Mouse (Mus musculus) midbrain, postnatal 0 days (tissue): ENCODE measurements around the gene Lzts2. TPM values are rescaled to one million over a fixed set of nuclear protein-coding genes. Genes with fewer than 3 reads are reported as not detected.
A peak's percentile ranks its signal among the peaks of the same experiment; 100 is the strongest.

Experiments used
- ATAC-seq: fragments of 200-750 bp; cut with Nextera tagmentation; 2 replicates; pipeline ENCODE4 v1.8.0; 2017; ENCODE audit warnings: moderate number of reproducible peaks, mild to moderate bottlenecking, moderate TSS enrichment, moderate library complexity; ENCODE audit not compliant: low FRiP score
- DNase-seq: peaks from one replicate; pipeline ENCODE4 v3.0.0-alpha.2; 2015; ENCODE audit warnings: low spot score
- H3K27ac ChIP-seq: fragments of 300-500 bp; sonication (generic); 2 replicates; pipeline ENCODE4 v1.5.1; 2014; ENCODE audit warnings: low read depth, mild to moderate bottlenecking, low read length, mixed read lengths
- H3K27me3 ChIP-seq: fragments of 300-500 bp; sonication (generic); 2 replicates; pipeline ENCODE4 v1.6.1; 2014; ENCODE audit warnings: low read length, control low read depth, mixed read lengths; ENCODE audit not compliant: insufficient read depth
- H3K36me3 ChIP-seq: fragments of 300-500 bp; sonication (generic); 2 replicates; pipeline ENCODE4 v1.6.1; 2014; ENCODE audit warnings: low read length, control low read depth, mixed read lengths; ENCODE audit not compliant: insufficient read depth
- H3K4me1 ChIP-seq: fragments of 300-500 bp; sonication (generic); 2 replicates; pipeline ENCODE4 v1.6.1; 2014; ENCODE audit warnings: mild to moderate bottlenecking, control low read depth, antibody characterized with exemption, low read length, mixed read lengths; ENCODE audit not compliant: insufficient read depth
- H3K4me2 ChIP-seq: fragments of 300-500 bp; sonication (generic); 2 replicates; pipeline ENCODE4 v1.6.1; 2014; ENCODE audit warnings: low read depth, mild to moderate bottlenecking, low read length, mixed read lengths; ENCODE audit not compliant: poor library complexity, severe bottlenecking
- H3K4me3 ChIP-seq: fragments of 300-500 bp; sonication (generic); 2 replicates; pipeline ENCODE4 v1.5.1; 2014; ENCODE audit warnings: low read depth, mild to moderate bottlenecking, low read length, moderate library complexity
- H3K9ac ChIP-seq: fragments of 300-500 bp; sonication (generic); replicated peaks from 2 replicates; pipeline ENCODE4 v1.6.1; 2014; ENCODE audit warnings: mild to moderate bottlenecking, low read length, moderate library complexity, mixed read lengths; ENCODE audit not compliant: poor library complexity, severe bottlenecking
- H3K9me3 ChIP-seq: fragments of 300-500 bp; sonication (generic); 2 replicates; pipeline ENCODE4 v1.6.1; 2016; ENCODE audit warnings: low read length, control low read depth
- CTCF ChIP-seq: IDR thresholded peaks from 2 replicates; pipeline ENCODE4 v1.5.1; 2016; ENCODE audit warnings: antibody characterized with exemption, mild to moderate bottlenecking
- WGBS: fragments of 180-500 bp; shearing (Covaris S2); extraction: QIAGEN DNeasy Blood & Tissue Kit; methylation state at CpG from one replicate; pipeline ENCODE4 v1.1.7; 2014; 5-methylcytosine and 5-hydroxymethylcytosine counted together
- polyA plus RNA-seq: library from polyadenylated mRNA; unstranded; fragments of >200 nt; fragmentation: Nextera tagmentation; extraction: Ambion mirVana; gene quantifications from 2 replicates; pipeline ENCODE4 v1.2.1, GENCODE M21; 2015
- total RNA-seq: library from RNA; depleted of rRNA; stranded (reverse); fragments of >200 nt; gene quantifications from 2 replicates; pipeline ENCODE4 v1.2.3, GENCODE M21; 2014; rRNA removed

The Lzts2 gene
- total and polyA plus RNA-seq, 2 experiments from 2014 or later: 12.9 to 40.4 TPM

DNA sequence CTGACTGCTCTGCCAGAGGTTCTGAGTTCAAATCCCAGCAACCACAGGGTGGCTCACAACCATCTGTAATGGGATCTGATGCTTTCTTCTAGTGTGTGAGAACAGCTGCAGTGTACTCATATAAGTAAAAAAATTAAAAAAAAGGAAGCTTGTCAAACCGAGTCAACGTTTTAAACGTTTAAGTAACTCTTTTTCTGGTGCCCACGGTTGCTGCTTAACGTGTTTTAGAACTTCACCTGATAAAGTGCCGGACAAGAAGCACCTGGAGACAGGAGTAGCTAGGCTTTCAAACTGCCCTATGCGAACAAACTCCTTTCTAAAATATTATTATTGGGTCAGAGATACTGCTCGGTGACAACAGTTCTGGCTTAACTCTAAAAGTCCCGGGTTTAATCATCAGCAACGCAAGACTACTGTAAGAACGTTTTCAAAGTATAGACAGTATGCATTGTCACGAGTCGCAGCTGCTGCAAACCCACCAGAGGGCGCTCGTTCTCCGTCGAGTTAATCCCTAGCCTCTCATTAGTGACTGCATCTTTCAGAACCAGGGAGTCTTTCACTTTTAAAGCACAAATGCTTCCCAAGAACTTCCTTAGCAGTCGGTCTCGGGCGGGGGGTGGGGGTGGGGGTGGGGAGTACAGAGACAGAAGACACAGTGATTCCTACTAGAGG is 59.8 kb downstream of the Lzts2 start:
- no peak overlapping the region for H3K27ac ChIP-seq
- DNase-seq (peak; percentile 92), ATAC-seq (peak; percentile 49; the same call in 1 of the 2 replicates)
- no peaks in the 10 kb centered on the region for H3K36me3 ChIP-seq
- H3K4me1 ChIP-seq: no peaks in the 10 kb centered on the region
- TF ChIP-seq CTCF: peak; percentile 85
- H3K4me3 ChIP-seq: peak overlapping the region; percentile 68
- H3K9me3 ChIP-seq: no peaks in the 10 kb centered on the region
- H3K4me2 ChIP-seq: peak overlapping the region; percentile 98
- WGBS: 8% methylated on average over 20 of the region's 20 CpGs
- peaks cover 41% of the 10 kb centered on the region for H3K27me3 ChIP-seq
- H3K9ac ChIP-seq: peak overlapping the region; percentile 91

DNA sequence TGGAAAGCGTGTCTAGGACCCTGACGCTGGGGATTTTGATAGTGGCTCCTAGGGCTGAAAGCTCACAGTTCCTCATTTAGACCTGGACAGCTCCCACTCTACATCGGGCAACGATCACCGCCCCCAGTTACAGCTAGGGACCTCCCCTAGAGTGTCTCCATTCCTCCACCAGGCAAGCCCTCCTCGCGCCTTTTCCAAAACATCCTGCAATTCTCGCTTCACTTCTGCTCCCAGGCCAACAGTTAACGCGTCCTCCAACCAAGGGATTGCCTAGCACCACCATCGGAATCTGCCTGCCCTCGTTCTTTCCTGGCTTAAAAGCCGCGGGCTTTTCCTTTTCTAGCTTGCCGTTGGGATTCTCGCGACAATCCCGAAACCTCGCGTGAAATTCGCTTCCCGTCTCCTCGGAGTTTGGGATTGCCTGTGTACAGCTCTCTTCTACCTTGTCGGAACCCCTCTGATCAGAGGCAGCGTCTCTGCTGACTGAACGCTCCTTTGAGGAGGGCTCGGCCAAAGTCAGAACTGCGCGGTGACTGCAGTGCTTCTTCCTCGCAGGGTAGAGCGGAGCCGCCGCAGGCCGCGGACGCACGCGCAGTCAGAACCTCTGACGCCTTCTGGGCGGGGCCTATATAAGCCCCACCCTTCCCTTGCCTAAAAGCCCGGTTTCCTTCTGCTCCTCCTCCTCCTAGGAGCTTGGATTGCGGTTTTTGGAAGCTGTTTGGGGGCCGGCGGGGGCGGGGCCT is 60.5 kb downstream of the Lzts2 start, which contains the start of gene Kazald1:
TSS of gene Kazald1 (plus strand) at position 662 of the 743 bp plus-strand sequence.
- no peaks in the 10 kb centered on the region for H3K36me3 ChIP-seq
- H3K9me3 ChIP-seq: no peaks in the 10 kb centered on the region
- peaks cover 44% of the 10 kb centered on the region for H3K27me3 ChIP-seq
- WGBS: under 1% methylated on average over 45 of the region's 45 CpGs
- DNase-seq (peak; percentile 96), ATAC-seq (peak; percentile 87)
- TF ChIP-seq CTCF: no peak
- H3K27ac ChIP-seq: peak within 1 kb of the TSS; percentile 96
- H3K9ac ChIP-seq: peak within 1 kb of the TSS; percentile 91
- H3K4me3 ChIP-seq: peak within 1 kb of the TSS; percentile 68
- H3K4me1 ChIP-seq: no peaks in the 10 kb centered on the region
- peak within 1 kb of the TSS; percentile 98 for H3K4me2 ChIP-seq

DNA sequence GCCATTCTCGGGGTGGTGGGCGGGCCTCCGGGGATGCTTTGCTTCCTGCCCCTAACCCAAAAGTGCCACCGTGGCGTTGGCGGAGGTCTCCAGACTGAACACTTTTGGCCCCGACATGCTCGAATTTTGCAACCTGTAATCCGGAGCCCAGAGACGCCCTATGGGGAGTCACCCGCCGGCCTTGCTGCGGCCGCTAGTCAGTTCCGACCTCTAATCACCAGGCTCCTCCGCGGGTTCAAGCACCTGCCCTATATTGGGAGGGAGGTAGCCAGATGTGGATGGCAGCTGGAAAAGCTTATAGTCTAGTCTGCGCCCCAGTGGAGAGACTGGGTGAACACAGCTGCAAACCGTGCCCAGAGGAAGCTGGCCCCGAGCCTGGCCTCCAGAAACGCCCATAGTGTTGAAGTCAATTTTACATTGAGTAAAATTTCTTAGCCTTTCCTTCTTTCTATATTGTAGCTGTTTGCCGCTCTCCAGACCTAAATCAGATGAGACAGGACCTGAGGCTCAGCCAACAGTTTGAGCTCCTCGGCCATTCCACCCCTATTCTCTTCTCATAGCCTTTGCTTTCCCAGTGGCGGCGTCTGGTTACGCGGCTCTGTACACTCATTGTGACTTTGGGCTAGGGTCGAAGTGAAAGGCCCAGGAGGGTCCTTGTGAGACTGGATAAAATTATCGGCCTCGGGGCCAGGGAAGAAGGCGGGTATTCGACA is 61.3 kb downstream of the Lzts2 start:
- Histone ChIP-seq H3K4me3 (peak overlapping the region; percentile 68), H3K27me3 (peaks cover 44% of the 10 kb centered on the region), H3K27ac (peak overlapping the region; percentile 96), H3K4me2 (peak overlapping the region; percentile 98), H3K36me3 (no peaks in the 10 kb centered on the region), H3K4me1 (0 out of 2 replicates have a peak, but pooled peaks cover 1% of the 10 kb centered on the region), H3K9me3 (no peaks in the 10 kb centered on the region), H3K9ac (peak overlapping the region; percentile 91)
- DNase-seq (no peak), ATAC-seq (peak; percentile 33; the same call in 1 of the 2 replicates)
- whole genome bisulfite sequencing: under 1% methylated on average over 32 of the region's 32 CpGs
- TF ChIP-seq CTCF: peak; percentile 29; the same call in 1 of the 2 replicates

DNA sequence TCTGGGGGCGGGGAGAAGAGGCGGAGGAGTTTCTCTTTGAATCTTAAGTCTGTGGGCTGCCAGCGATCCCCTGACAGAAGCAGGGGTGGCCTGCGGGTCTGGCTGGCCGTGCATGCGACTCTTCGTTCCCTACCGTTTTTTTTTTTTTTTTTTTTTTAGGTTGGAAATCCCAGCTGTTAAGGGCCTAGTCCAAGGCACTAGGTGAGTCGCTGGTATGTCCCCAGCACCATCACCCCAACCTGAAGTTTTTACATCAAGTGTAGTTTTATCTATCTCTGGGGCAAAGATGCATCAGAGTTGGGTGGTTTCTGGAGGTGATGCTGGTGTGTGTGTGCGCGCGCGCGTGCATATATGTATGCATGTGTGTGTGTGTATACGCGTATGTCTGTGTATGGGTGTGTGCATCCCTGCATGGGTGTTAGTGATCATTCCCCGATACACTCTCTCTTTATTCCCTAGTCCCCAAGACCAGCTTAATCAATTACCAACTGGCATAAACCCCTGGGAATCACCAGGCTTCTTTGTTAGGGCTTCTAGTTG is 61.9 kb downstream of the Lzts2 start:
- Histone ChIP-seq H3K4me1 (0 out of 2 replicates have a peak, but pooled peaks cover 4% of the 10 kb centered on the region), H3K27ac (no peak overlapping the region), H3K9ac (0 out of 2 replicates have a peak overlapping the region, but pooled peaks have one; percentile 91), H3K4me2 (peak overlapping the region; percentile 98), H3K9me3 (no peaks in the 10 kb centered on the region), H3K36me3 (no peaks in the 10 kb centered on the region), H3K4me3 (peak overlapping the region; percentile 68; the same call in 1 of the 2 replicates), H3K27me3 (peaks cover 46% of the 10 kb centered on the region)
- DNase-seq: no peak
- no peak for TF ChIP-seq CTCF
- WGBS: 7% methylated on average over 17 of the region's 17 CpGs
- no peak for ATAC-seq

Other genes starting within 250 kb of the Lzts2 start
- 26.8 and 43.3 TPM in 2 replicates for gene Slf2, start 83.3 kb upstream of the Lzts2 start, total RNA-seq
- 20.9 and 22.6 TPM in 2 replicates for gene Slf2, start 83.3 kb upstream of the Lzts2 start, polyA plus RNA-seq
- gene Sema4g, start 25.3 kb upstream of the Lzts2 start, total RNA-seq: 63.2 and 74.8 TPM in 2 replicates
- gene Sema4g, start 25.3 kb upstream of the Lzts2 start, polyA plus RNA-seq: 17.5 and 18.7 TPM in 2 replicates
- 6.1 and 6.4 TPM in 2 replicates for gene Twnk, start 8.8 kb upstream of the Lzts2 start, total RNA-seq
- 6.8 and 7.1 TPM in 2 replicates for gene Twnk, start 8.8 kb upstream of the Lzts2 start, polyA plus RNA-seq
- gene Mrpl43, start 8.0 kb upstream of the Lzts2 start, total RNA-seq: 55.7 and 87.6 TPM in 2 replicates
- gene Mrpl43, start 8.0 kb upstream of the Lzts2 start, polyA plus RNA-seq: 98.8 and 105 TPM in 2 replicates
- gene Pdzd7, start 31.3 kb downstream of the Lzts2 start, total RNA-seq: 5.9 and 7.2 TPM in 2 replicates
- 2.9 and 3.4 TPM in 2 replicates for gene Pdzd7, start 31.3 kb downstream of the Lzts2 start, polyA plus RNA-seq
- 72.2 and 85.8 TPM in 2 replicates for gene Sfxn3, start 33.1 kb downstream of the Lzts2 start, total RNA-seq
- 101 and 102 TPM in 2 replicates for gene Sfxn3, start 33.1 kb downstream of the Lzts2 start, polyA plus RNA-seq
- 0.94 and 2.2 TPM in 2 replicates for gene Kazald1, start 60.8 kb downstream of the Lzts2 start, total RNA-seq
- 2.2 and 2.3 TPM in 2 replicates for gene Kazald1, start 60.8 kb downstream of the Lzts2 start, polyA plus RNA-seq
- gene Tlx1, start 136.3 kb downstream of the Lzts2 start, total RNA-seq: not detected in 2 replicates
- gene Tlx1, start 136.3 kb downstream of the Lzts2 start, polyA plus RNA-seq: not detected in 2 replicates
- gene Lbx1, start 221.4 kb downstream of the Lzts2 start, total RNA-seq: 1.3 and 2.1 TPM in 2 replicates
- 0.10 TPM in 1 of 2 replicates, not detected in the other for gene Lbx1, start 221.4 kb downstream of the Lzts2 start, polyA plus RNA-seq